Mouse (Mus musculus): ENCODE data around the gene Ifna11. TPM values are rescaled to one million over a fixed set of nuclear protein-coding genes. Genes with fewer than 3 reads are reported as not detected.

Ifna11 gene
- not detected for polyA plus RNA-seq (2014; fragmentation: Illumina TruSeq; extraction: RNeasy Lipid Tissue Mini Kit (QIAGEN cat#74804); ENCODE audit: low read depth, low replicate concordance)

GRCm38 (mm10) chr4:88819659-88820058 lies at the start of gene Ifna11:
Ifna11 (plus strand) TSS chr4:88819959.

GRCm38 (mm10) chr4:88773534-88773933 lies 46.2 kb upstream of the Ifna11 start, which contains the start of gene Gm13290:
Gm13290 (plus strand) TSS chr4:88773834.

GRCm38 (mm10) chr4:88776622-88777021 lies 43.1 kb upstream of the Ifna11 start, which contains the start of gene Gm13289:
Gm13289 (plus strand) TSS chr4:88776922.

GRCm38 (mm10) chr4:88779550-88779949 lies 40.2 kb upstream of the Ifna11 start, which contains the start of gene Gm13272:
Gm13272 (plus strand) TSS chr4:88779850.

GRCm38 (mm10) chr4:88781831-88782230 lies 37.9 kb upstream of the Ifna11 start, which contains the start of gene Ifnz:
Ifnz (plus strand) TSS chr4:88782131.

GRCm38 (mm10) chr4:88785409-88785808 lies 34.4 kb upstream of the Ifna11 start, which contains the start of gene Gm13276:
Gm13276 (plus strand) TSS chr4:88785709.

GRCm38 (mm10) chr4:88788402-88788801 lies 31.4 kb upstream of the Ifna11 start, which contains the start of gene Gm13277:
Gm13277 (plus strand) TSS chr4:88788632.

GRCm38 (mm10) chr4:88791250-88791649 lies 28.5 kb upstream of the Ifna11 start, which contains the start of gene Gm13278:
Gm13278 (plus strand) TSS chr4:88791550.

GRCm38 (mm10) chr4:88793936-88794675 lies 25.7 kb upstream of the Ifna11 start, which contains the start of gene Gm13275:
Gm13275 (plus strand) TSS chr4:88794487.

GRCm38 (mm10) chr4:88797097-88797496 lies 22.7 kb upstream of the Ifna11 start, which contains the start of gene Gm13279:
Gm13279 (plus strand) TSS chr4:88797397.

GRCm38 (mm10) chr4:88799365-88799764 lies 20.4 kb upstream of the Ifna11 start, which contains the start of gene Gm13285:
Gm13285 (plus strand) TSS chr4:88799665.

GRCm38 (mm10) chr4:88802954-88803353 lies 16.8 kb upstream of the Ifna11 start, which contains the start of gene Gm13287:
Gm13287 (plus strand) TSS chr4:88803254.

GRCm38 (mm10) chr4:88805231-88805630 lies 14.5 kb upstream of the Ifna11 start, which contains the start of gene Gm13288:
Gm13288 (plus strand) TSS chr4:88805531.

GRCm38 (mm10) chr4:88815928-88816327 lies 3.8 kb upstream of the Ifna11 start, which contains the start of gene Ifna7:
Ifna7 (plus strand) TSS chr4:88816228.

GRCm38 (mm10) chr4:88827116-88827515 lies 7.4 kb downstream of the Ifna11 start, which contains the start of gene Ifna6:
Ifna6 (plus strand) TSS chr4:88827416.

GRCm38 (mm10) chr4:88835225-88835624 lies 15.5 kb downstream of the Ifna11 start, which contains the start of gene Ifna5:
Ifna5 (plus strand) TSS chr4:88835525.

GRCm38 (mm10) chr4:88841438-88841911 lies 21.7 kb downstream of the Ifna11 start, which contains the start of gene Ifna4:
Ifna4 (plus strand) TSS chr4:88841861.

GRCm38 (mm10) chr4:88849698-88850097 lies 29.9 kb downstream of the Ifna11 start, which contains the start of gene Ifna1:
Ifna1 (plus strand) TSS chr4:88850087.

Other genes starting within 250 kb of the Ifna11 start
- not detected for gene Ifna14, start 248.2 kb upstream of the Ifna11 start, polyA plus RNA-seq (2014; fragmentation: Illumina TruSeq; extraction: RNeasy Lipid Tissue Mini Kit (QIAGEN cat#74804); ENCODE audit: low read depth, low replicate concordance)
- not detected for gene Ifna9, start 227.6 kb upstream of the Ifna11 start, polyA plus RNA-seq (2014; fragmentation: Illumina TruSeq; extraction: RNeasy Lipid Tissue Mini Kit (QIAGEN cat#74804); ENCODE audit: low read depth, low replicate concordance)
- not detected for gene Ifna12, start 216.6 kb upstream of the Ifna11 start, polyA plus RNA-seq (2014; fragmentation: Illumina TruSeq; extraction: RNeasy Lipid Tissue Mini Kit (QIAGEN cat#74804); ENCODE audit: low read depth, low replicate concordance)
- gene C87499, start 185.5 kb upstream of the Ifna11 start, polyA plus RNA-seq (2014; fragmentation: Illumina TruSeq; extraction: RNeasy Lipid Tissue Mini Kit (QIAGEN cat#74804); ENCODE audit: low read depth, low replicate concordance) = not detected
- gene Ifna13, start 175.5 kb upstream of the Ifna11 start, polyA plus RNA-seq (2014; fragmentation: Illumina TruSeq; extraction: RNeasy Lipid Tissue Mini Kit (QIAGEN cat#74804); ENCODE audit: low read depth, low replicate concordance) = not detected
- gene Ifna16, start 143.0 kb upstream of the Ifna11 start, polyA plus RNA-seq (2014; fragmentation: Illumina TruSeq; extraction: RNeasy Lipid Tissue Mini Kit (QIAGEN cat#74804); ENCODE audit: low read depth, low replicate concordance) = not detected
- gene Ifna2, start 136.0 kb upstream of the Ifna11 start, polyA plus RNA-seq (2014; fragmentation: Illumina TruSeq; extraction: RNeasy Lipid Tissue Mini Kit (QIAGEN cat#74804); ENCODE audit: low read depth, low replicate concordance) = not detected
- gene Ifnab, start 128.6 kb upstream of the Ifna11 start, polyA plus RNA-seq (2014; fragmentation: Illumina TruSeq; extraction: RNeasy Lipid Tissue Mini Kit (QIAGEN cat#74804); ENCODE audit: low read depth, low replicate concordance) = not detected
- gene Gm26566, start 98.2 kb upstream of the Ifna11 start, polyA plus RNA-seq (2014; fragmentation: Illumina TruSeq; extraction: RNeasy Lipid Tissue Mini Kit (QIAGEN cat#74804); ENCODE audit: low read depth, low replicate concordance) = not detected
- gene Klhl9, start 97.5 kb upstream of the Ifna11 start, polyA plus RNA-seq (2014; fragmentation: Illumina TruSeq; extraction: RNeasy Lipid Tissue Mini Kit (QIAGEN cat#74804); ENCODE audit: low read depth, low replicate concordance) = 44.7 TPM
- gene Gm13271, start 65.1 kb upstream of the Ifna11 start, polyA plus RNA-seq (2014; fragmentation: Illumina TruSeq; extraction: RNeasy Lipid Tissue Mini Kit (QIAGEN cat#74804); ENCODE audit: low read depth, low replicate concordance) = not detected
- gene Gm13283, start 59.8 kb upstream of the Ifna11 start, polyA plus RNA-seq (2014; fragmentation: Illumina TruSeq; extraction: RNeasy Lipid Tissue Mini Kit (QIAGEN cat#74804); ENCODE audit: low read depth, low replicate concordance) = not detected
- not detected for gene Gm13290, start 46.1 kb upstream of the Ifna11 start, polyA plus RNA-seq (2014; fragmentation: Illumina TruSeq; extraction: RNeasy Lipid Tissue Mini Kit (QIAGEN cat#74804); ENCODE audit: low read depth, low replicate concordance)
- gene Gm13289, start 43.0 kb upstream of the Ifna11 start, polyA plus RNA-seq (2014; fragmentation: Illumina TruSeq; extraction: RNeasy Lipid Tissue Mini Kit (QIAGEN cat#74804); ENCODE audit: low read depth, low replicate concordance) = not detected
- gene Gm13272, start 40.1 kb upstream of the Ifna11 start, polyA plus RNA-seq (2014; fragmentation: Illumina TruSeq; extraction: RNeasy Lipid Tissue Mini Kit (QIAGEN cat#74804); ENCODE audit: low read depth, low replicate concordance) = not detected
- not detected for gene Ifnz, start 37.8 kb upstream of the Ifna11 start, polyA plus RNA-seq (2014; fragmentation: Illumina TruSeq; extraction: RNeasy Lipid Tissue Mini Kit (QIAGEN cat#74804); ENCODE audit: low read depth, low replicate concordance)
- gene Gm13276, start 34.2 kb upstream of the Ifna11 start, polyA plus RNA-seq (2014; fragmentation: Illumina TruSeq; extraction: RNeasy Lipid Tissue Mini Kit (QIAGEN cat#74804); ENCODE audit: low read depth, low replicate concordance) = not detected
- not detected for gene Gm13277, start 31.3 kb upstream of the Ifna11 start, polyA plus RNA-seq (2014; fragmentation: Illumina TruSeq; extraction: RNeasy Lipid Tissue Mini Kit (QIAGEN cat#74804); ENCODE audit: low read depth, low replicate concordance)
- gene Gm13278, start 28.4 kb upstream of the Ifna11 start, polyA plus RNA-seq (2014; fragmentation: Illumina TruSeq; extraction: RNeasy Lipid Tissue Mini Kit (QIAGEN cat#74804); ENCODE audit: low read depth, low replicate concordance) = not detected
- gene Gm13275, start 25.5 kb upstream of the Ifna11 start, polyA plus RNA-seq (2014; fragmentation: Illumina TruSeq; extraction: RNeasy Lipid Tissue Mini Kit (QIAGEN cat#74804); ENCODE audit: low read depth, low replicate concordance) = not detected
- not detected for gene Gm13279, start 22.6 kb upstream of the Ifna11 start, polyA plus RNA-seq (2014; fragmentation: Illumina TruSeq; extraction: RNeasy Lipid Tissue Mini Kit (QIAGEN cat#74804); ENCODE audit: low read depth, low replicate concordance)
- not detected for gene Gm13285, start 20.3 kb upstream of the Ifna11 start, polyA plus RNA-seq (2014; fragmentation: Illumina TruSeq; extraction: RNeasy Lipid Tissue Mini Kit (QIAGEN cat#74804); ENCODE audit: low read depth, low replicate concordance)
- not detected for gene Gm13287, start 16.7 kb upstream of the Ifna11 start, polyA plus RNA-seq (2014; fragmentation: Illumina TruSeq; extraction: RNeasy Lipid Tissue Mini Kit (QIAGEN cat#74804); ENCODE audit: low read depth, low replicate concordance)
- gene Gm13288, start 14.4 kb upstream of the Ifna11 start, polyA plus RNA-seq (2014; fragmentation: Illumina TruSeq; extraction: RNeasy Lipid Tissue Mini Kit (QIAGEN cat#74804); ENCODE audit: low read depth, low replicate concordance) = not detected
- gene Ifna7, start 3.7 kb upstream of the Ifna11 start, polyA plus RNA-seq (2014; fragmentation: Illumina TruSeq; extraction: RNeasy Lipid Tissue Mini Kit (QIAGEN cat#74804); ENCODE audit: low read depth, low replicate concordance) = not detected
- gene Ifna6, start 7.5 kb downstream of the Ifna11 start, polyA plus RNA-seq (2014; fragmentation: Illumina TruSeq; extraction: RNeasy Lipid Tissue Mini Kit (QIAGEN cat#74804); ENCODE audit: low read depth, low replicate concordance) = not detected
- gene Ifna5, start 15.6 kb downstream of the Ifna11 start, polyA plus RNA-seq (2014; fragmentation: Illumina TruSeq; extraction: RNeasy Lipid Tissue Mini Kit (QIAGEN cat#74804); ENCODE audit: low read depth, low replicate concordance) = not detected
- not detected for gene Ifna4, start 21.9 kb downstream of the Ifna11 start, polyA plus RNA-seq (2014; fragmentation: Illumina TruSeq; extraction: RNeasy Lipid Tissue Mini Kit (QIAGEN cat#74804); ENCODE audit: low read depth, low replicate concordance)
- gene Ifna1, start 30.1 kb downstream of the Ifna11 start, polyA plus RNA-seq (2014; fragmentation: Illumina TruSeq; extraction: RNeasy Lipid Tissue Mini Kit (QIAGEN cat#74804); ENCODE audit: low read depth, low replicate concordance) = not detected
- gene Ifne, start 60.2 kb downstream of the Ifna11 start, polyA plus RNA-seq (2014; fragmentation: Illumina TruSeq; extraction: RNeasy Lipid Tissue Mini Kit (QIAGEN cat#74804); ENCODE audit: low read depth, low replicate concordance) = not detected

All from heart, adult 10 weeks (tissue).